Mouse (Mus musculus): ENCODE measurements around the gene Efcab12. TPM values are rescaled to one million over a fixed set of nuclear protein-coding genes. Genes with fewer than 3 reads are reported as not detected.
"Not testable (repeated sequence)": the region's sequence is repeated elsewhere in the genome, so short reads cannot be mapped to it uniquely, and the experiment has no call there.

The Efcab12 gene
- not detected in 2 replicates for polyA plus RNA-seq (2012; ENCODE audit: insufficient read depth, low replicate concordance)

GRCm38 (mm10) chr6:115838161-115838597, at the start of gene Efcab12:
Gene Efcab12 (minus strand): TSS chr6:115838412.
- Histone ChIP-seq H3K4me3 (replicated peaks) (peak within 1 kb of the TSS; percentile 18), H3K36me3 (replicated peaks; ENCODE audit: low read length) (peaks cover 31% of the 10 kb centered on the region), H3K4me1 (peaks cover 37% of the 10 kb centered on the region), H3K9me3 (no peaks in the 10 kb centered on the region), H3K27me3 (replicated peaks) (no peaks in the 10 kb centered on the region)
- TF ChIP-seq GATA1 (IDR thresholded peaks at IDR 0.05; ENCODE audit: borderline replicate concordance, low read length): no peak

- peak overlapping the region; percentile 7 for H3K4me3 ChIP-seq (replicated peaks)
- H3K36me3 ChIP-seq (replicated peaks; ENCODE audit: low read length): peaks cover 29% of the 10 kb centered on the region
- peaks cover 21% of the 10 kb centered on the region for H3K27me3 ChIP-seq (replicated peaks)
- peaks cover 26% of the 10 kb centered on the region for H3K4me1 ChIP-seq
- TF ChIP-seq GATA1 (IDR thresholded peaks at IDR 0.05; ENCODE audit: borderline replicate concordance, low read length) (no peak), FLI1 (IDR thresholded peaks at IDR 0.05; ENCODE audit: low read length) (no peak)
- peaks cover 9% of the 10 kb centered on the region for H3K9me3 ChIP-seq
Observed at GRCm38 (mm10) chr6:115886894-115887293, 48.7 kb upstream of the Efcab12 start.

DNA sequence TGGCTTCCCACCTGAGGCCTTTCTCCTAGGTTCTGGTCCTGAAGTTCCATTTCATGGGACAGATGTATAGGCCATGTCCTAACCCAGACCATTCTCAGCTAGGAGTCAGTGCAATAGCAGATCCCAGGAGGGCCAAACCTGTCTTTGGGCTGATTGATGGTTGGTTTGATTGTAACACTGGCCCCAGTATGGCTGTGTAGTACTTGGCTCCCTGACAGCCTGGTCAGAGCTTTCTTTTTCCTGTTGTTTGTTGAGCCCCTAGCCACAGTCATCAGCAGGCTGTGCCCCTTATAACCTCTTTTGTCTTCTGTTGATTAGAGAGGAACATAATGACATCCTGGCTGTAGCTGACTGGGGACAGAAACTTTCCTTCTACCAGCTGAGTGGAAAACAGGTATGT, 45.8 kb upstream of the Efcab12 start:
- H3K4me1 ChIP-seq: peaks cover 42% of the 10 kb centered on the region
- H3K4me3 ChIP-seq (replicated peaks): no peak overlapping the region
- peaks cover 26% of the 10 kb centered on the region for H3K36me3 ChIP-seq (replicated peaks; ENCODE audit: low read length)
- TF ChIP-seq FLI1 (IDR thresholded peaks at IDR 0.05; ENCODE audit: low read length) (no peak), GATA1 (IDR thresholded peaks at IDR 0.05; ENCODE audit: borderline replicate concordance, low read length) (no peak)
- peaks cover 15% of the 10 kb centered on the region for H3K27me3 ChIP-seq (replicated peaks)
- peaks cover 9% of the 10 kb centered on the region for H3K9me3 ChIP-seq

GRCm38 (mm10) chr6:115880751-115881150, 42.5 kb upstream of the Efcab12 start:
- peaks cover 16% of the 10 kb centered on the region for H3K27me3 ChIP-seq (replicated peaks)
- no peak overlapping the region for H3K4me3 ChIP-seq (replicated peaks)
- H3K4me1 ChIP-seq: peaks cover 40% of the 10 kb centered on the region
- no peaks in the 10 kb centered on the region for H3K9me3 ChIP-seq
- peaks cover 4% of the 10 kb centered on the region for H3K36me3 ChIP-seq (replicated peaks; ENCODE audit: low read length)
- TF ChIP-seq FLI1 (IDR thresholded peaks at IDR 0.05; ENCODE audit: low read length) (no peak), GATA1 (IDR thresholded peaks at IDR 0.05; ENCODE audit: borderline replicate concordance, low read length) (no peak)

GRCm38 (mm10) chr6:115879736-115880135, 41.5 kb upstream of the Efcab12 start:
- TF ChIP-seq FLI1 (IDR thresholded peaks at IDR 0.05; ENCODE audit: low read length) (no peak), GATA1 (IDR thresholded peaks at IDR 0.05; ENCODE audit: borderline replicate concordance, low read length) (no peak)
- H3K36me3 ChIP-seq (replicated peaks; ENCODE audit: low read length): peaks cover 4% of the 10 kb centered on the region
- peaks cover 20% of the 10 kb centered on the region for H3K27me3 ChIP-seq (replicated peaks)
- peaks cover 40% of the 10 kb centered on the region for H3K4me1 ChIP-seq
- no peaks in the 10 kb centered on the region for H3K9me3 ChIP-seq
- no peak overlapping the region for H3K4me3 ChIP-seq (replicated peaks)

DNA sequence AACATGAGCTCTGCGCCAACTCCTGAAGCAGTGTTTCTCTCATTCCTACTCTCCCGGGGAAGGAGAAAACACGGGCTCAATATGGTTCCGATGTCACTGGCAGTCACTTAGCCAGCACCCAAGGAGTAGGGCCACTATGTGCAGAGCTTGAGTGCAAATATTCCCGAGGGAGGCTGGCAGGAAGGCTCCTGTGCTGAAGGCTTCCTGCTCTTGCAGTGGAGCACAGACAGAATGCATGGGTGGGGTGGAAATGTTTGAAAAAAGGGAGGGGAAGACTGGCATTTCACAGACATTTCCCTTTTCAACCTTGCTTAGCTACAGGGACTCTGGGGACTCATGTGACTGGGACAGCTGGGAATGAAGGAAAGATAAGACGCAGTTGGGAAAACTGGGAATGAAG, 40.5 kb upstream of the Efcab12 start:
- H3K36me3 ChIP-seq (replicated peaks; ENCODE audit: low read length): peaks cover 4% of the 10 kb centered on the region
- no peaks in the 10 kb centered on the region for H3K9me3 ChIP-seq
- no peak overlapping the region for H3K4me3 ChIP-seq (replicated peaks)
- TF ChIP-seq FLI1 (IDR thresholded peaks at IDR 0.05; ENCODE audit: low read length) (no peak), GATA1 (IDR thresholded peaks at IDR 0.05; ENCODE audit: borderline replicate concordance, low read length) (no peak)
- H3K27me3 ChIP-seq (replicated peaks): peaks cover 19% of the 10 kb centered on the region
- peaks cover 40% of the 10 kb centered on the region for H3K4me1 ChIP-seq

- Histone ChIP-seq H3K4me1 (peaks cover 40% of the 10 kb centered on the region), H3K27me3 (replicated peaks) (peaks cover 12% of the 10 kb centered on the region), H3K36me3 (replicated peaks; ENCODE audit: low read length) (peaks cover 4% of the 10 kb centered on the region), H3K9me3 (no peaks in the 10 kb centered on the region), H3K4me3 (replicated peaks) (no peak overlapping the region)
- TF ChIP-seq FLI1 (IDR thresholded peaks at IDR 0.05; ENCODE audit: low read length) (no peak), GATA1 (IDR thresholded peaks at IDR 0.05; ENCODE audit: borderline replicate concordance, low read length) (no peak)
Observed at GRCm38 (mm10) chr6:115877239-115877638, 39.0 kb upstream of the Efcab12 start.

- not testable (repeated sequence) for H3K4me1 ChIP-seq; H3K9me3 ChIP-seq; H3K36me3 ChIP-seq (replicated peaks; ENCODE audit: low read length); H3K4me3 ChIP-seq (replicated peaks); H3K27me3 ChIP-seq (replicated peaks)
Observed at GRCm38 (mm10) chr6:115871318-115871717, 33.1 kb upstream of the Efcab12 start.

DNA sequence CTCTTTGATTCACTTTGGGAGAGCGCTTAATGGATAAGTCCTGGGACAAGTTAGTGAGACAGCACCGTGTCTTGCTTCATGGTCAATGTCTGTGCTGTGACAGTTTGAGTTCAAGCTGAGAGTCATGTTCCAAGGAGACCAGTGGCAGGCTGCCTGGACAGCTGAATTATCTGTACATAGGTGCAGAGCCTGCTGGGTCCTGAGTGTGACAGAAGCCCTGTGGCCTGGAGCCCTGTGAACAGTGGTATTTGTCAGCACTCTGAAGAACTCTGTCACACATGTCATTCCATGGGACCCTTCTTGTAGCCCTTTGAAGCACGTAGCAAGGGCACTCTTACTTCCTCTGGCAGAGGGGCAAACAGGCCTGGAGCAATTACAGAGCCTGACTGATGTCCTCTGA, 28.9 kb upstream of the Efcab12 start:
- not testable (repeated sequence) for H3K4me3 ChIP-seq (replicated peaks); H3K9me3 ChIP-seq; H3K36me3 ChIP-seq (replicated peaks; ENCODE audit: low read length); H3K27me3 ChIP-seq (replicated peaks)
- H3K4me1 ChIP-seq: peaks cover 18% of the 10 kb centered on the region

DNA sequence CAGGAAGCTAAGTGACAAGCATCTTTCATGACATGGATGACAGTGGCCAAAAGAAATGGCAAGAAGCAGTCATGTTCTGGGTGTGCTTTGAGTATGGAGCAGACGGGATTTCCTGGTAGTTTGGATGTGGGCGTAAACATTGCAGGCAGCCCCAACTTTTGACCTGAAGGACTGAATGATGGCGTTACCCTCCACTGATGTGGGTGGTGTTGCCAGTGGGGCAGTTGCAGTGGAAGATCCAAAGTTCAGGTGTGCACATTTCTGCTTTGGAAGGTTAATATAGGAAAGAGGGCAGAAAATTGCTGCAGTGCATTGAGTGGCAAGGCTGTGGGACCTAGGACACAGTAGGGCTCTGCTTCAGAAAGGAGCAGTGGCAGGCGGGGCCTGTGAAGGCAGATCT, 27.0 kb upstream of the Efcab12 start:
- no peak for TF ChIP-seq FLI1 (IDR thresholded peaks at IDR 0.05; ENCODE audit: low read length)
- TF ChIP-seq GATA1 (IDR thresholded peaks at IDR 0.05; ENCODE audit: borderline replicate concordance, low read length): no peak
- no peaks in the 10 kb centered on the region for H3K36me3 ChIP-seq (replicated peaks; ENCODE audit: low read length)
- peaks cover 19% of the 10 kb centered on the region for H3K4me1 ChIP-seq
- no peaks in the 10 kb centered on the region for H3K9me3 ChIP-seq
- no peak overlapping the region for H3K4me3 ChIP-seq (replicated peaks)
- peaks cover 1% of the 10 kb centered on the region for H3K27me3 ChIP-seq (replicated peaks)

DNA sequence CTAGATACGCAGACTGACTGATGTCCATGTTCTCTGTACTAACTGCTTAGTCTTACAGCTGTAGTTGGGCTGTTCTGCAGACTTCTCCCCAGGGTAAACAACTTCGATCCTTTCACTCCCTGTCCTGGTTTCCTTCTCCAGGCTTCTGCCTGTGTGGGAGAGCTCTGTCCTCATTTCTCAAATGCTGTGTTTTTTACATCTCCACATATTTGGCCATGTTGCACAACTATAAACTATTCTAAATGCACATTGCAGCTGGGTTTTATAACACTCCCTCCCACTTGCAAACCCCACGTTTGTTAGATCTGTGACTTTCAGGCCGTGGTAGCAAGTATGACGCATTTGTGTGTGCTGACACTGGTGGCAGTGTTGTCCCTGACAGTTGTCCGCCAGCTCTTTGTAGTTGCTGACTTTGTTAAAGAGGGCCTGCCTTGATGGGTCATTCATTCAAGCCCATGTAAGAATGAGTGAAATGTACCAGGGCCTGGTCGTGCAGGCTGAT, 25.2 kb upstream of the Efcab12 start:
- Histone ChIP-seq H3K27me3 (replicated peaks) (peaks cover 1% of the 10 kb centered on the region), H3K4me1 (peaks cover 29% of the 10 kb centered on the region), H3K4me3 (replicated peaks) (no peak overlapping the region), H3K36me3 (replicated peaks; ENCODE audit: low read length) (no peaks in the 10 kb centered on the region), H3K9me3 (no peaks in the 10 kb centered on the region)
- no peak for TF ChIP-seq FLI1 (IDR thresholded peaks at IDR 0.05; ENCODE audit: low read length)
- no peak for TF ChIP-seq GATA1 (IDR thresholded peaks at IDR 0.05; ENCODE audit: borderline replicate concordance, low read length)

Data from megakaryocyte, embryonic 14.5 days (primary cell).